Mouse (Mus musculus): ENCODE measurements around the gene Ppp1r1a.
A peak's percentile ranks its signal among the peaks of the same experiment; 100 is the strongest.

- TF ChIP-seq CTCF (IDR thresholded peaks at IDR 0.05; ENCODE audit: low read depth), result 0 out of 2 replicates have a peak, but pooled peaks have one; percentile 23
- TF ChIP-seq EP300 (IDR thresholded peaks at IDR 0.05; ENCODE audit: low read depth), result no peak
These were observed 55.3 kb downstream of the Ppp1r1a start for GRCm38 (mm10) chr15:103482488-103482887.

Measured in liver, postnatal 0 days (tissue).